Mouse (Mus musculus) liver, embryonic 14.5 days (tissue): ENCODE measurements around the gene Ick. TPM values are rescaled to one million over a fixed set of nuclear protein-coding genes. Genes with fewer than 3 reads are reported as not detected.
"Not testable (repeated sequence)": the region's sequence is repeated elsewhere in the genome, so short reads cannot be mapped to it uniquely, and the experiment has no call there.

Experiments used
- ATAC-seq: fragments of 200-750 bp; cut with Nextera tagmentation; 2 replicates; pipeline ENCODE4 v1.8.0; 2017; ENCODE audit warnings: moderate number of reproducible peaks, mild to moderate bottlenecking, moderate library complexity; ENCODE audit not compliant: insufficient read depth
- DNase-seq, 3 experiments: peaks; one replicate each; pipeline ENCODE4 v3.0.0-alpha.2; 2012 to 2013; ENCODE audit warnings: low read depth in 3 of 3, low spot score in 3 of 3
- H3K27ac ChIP-seq: fragments of 300-500 bp; sonication (generic); 2 replicates; pipeline ENCODE4 v1.5.1; 2014; ENCODE audit warnings: moderate library complexity, mild to moderate bottlenecking, control low read depth, inconsistent platforms
- H3K27me3 ChIP-seq: fragments of 300-500 bp; sonication (generic); 2 replicates; pipeline ENCODE4 v1.6.1; 2014; ENCODE audit warnings: mild to moderate bottlenecking, low read length, moderate library complexity; ENCODE audit not compliant: control insufficient read depth, insufficient read depth
- H3K36me3 ChIP-seq: fragments of 300-500 bp; sonication (generic); replicated peaks from 2 replicates; pipeline ENCODE4 v1.6.1; 2014; ENCODE audit warnings: low read depth; ENCODE audit not compliant: control insufficient read depth, insufficient read depth
- H3K4me1 ChIP-seq, 2 experiments: fragments of 200-500 bp in 1 of 2; fragments of 300-500 bp in 1 of 2; sonication (generic) in 1 of 2; replicated peaks; 2 replicates each; pipeline ENCODE4 v1.6.1; 2012 to 2014; ENCODE audit warnings: antibody characterized with exemption in 1 of 2, inconsistent platforms in 1 of 2, low read length in 1 of 2; ENCODE audit not compliant: control insufficient read depth in 2 of 2, insufficient read depth in 2 of 2
- H3K4me2 ChIP-seq: fragments of 300-500 bp; sonication (generic); 2 replicates; pipeline ENCODE4 v1.6.1; 2014; ENCODE audit warnings: low read depth, mild to moderate bottlenecking, control low read depth, moderate library complexity
- H3K4me3 ChIP-seq, 2 experiments: fragments of 200-500 bp in 1 of 2; fragments of 300-500 bp in 1 of 2; sonication (generic) in 1 of 2; 2 replicates each; pipeline ENCODE4 v1.5.1; 2012 to 2014; ENCODE audit warnings: low read depth in 2 of 2, low read length in 2 of 2, mild to moderate bottlenecking in 2 of 2, control low read depth in 1 of 2, inconsistent platforms in 1 of 2, moderate library complexity in 1 of 2; ENCODE audit not compliant: insufficient read depth in 1 of 2
- H3K9ac ChIP-seq: fragments of 300-500 bp; sonication (generic); replicated peaks from 2 replicates; pipeline ENCODE4 v1.6.1; 2014; ENCODE audit warnings: mild to moderate bottlenecking, control low read depth, moderate library complexity
- H3K9me3 ChIP-seq: fragments of 300-500 bp; sonication (generic); 2 replicates; pipeline ENCODE4 v1.6.1; 2016; ENCODE audit warnings: low read length, mixed read lengths; ENCODE audit not compliant: control insufficient read depth
- CTCF ChIP-seq: IDR thresholded peaks from 2 replicates; pipeline ENCODE4 v1.5.1; 2016; ENCODE audit warnings: antibody characterized with exemption, low read depth, control low read depth
- EP300 ChIP-seq: IDR thresholded peaks from 2 replicates; pipeline ENCODE4 v1.6.1; 2016; ENCODE audit warnings: antibody characterized with exemption, low read depth
- WGBS: fragments of 180-500 bp; shearing (Covaris S2); extraction: QIAGEN DNeasy Blood & Tissue Kit; methylation state at CpG from one replicate; pipeline ENCODE4 v1.1.7; 2014; ENCODE audit not compliant: insufficient replicate concordance; 5-methylcytosine and 5-hydroxymethylcytosine counted together
- polyA plus RNA-seq, 2 experiments: library from polyadenylated mRNA; depleted of rRNA in 1 of 2; stranded (reverse) in 1 of 2; unstranded in 1 of 2; fragments of >200 nt; fragmentation: Nextera tagmentation in 1 of 2; extraction: Ambion mirVana in 1 of 2; gene quantifications; 2 replicates each; pipeline versions ENCODE4 v1.2.1 to v1.2.3; 2012 to 2014

Gene Ick
- polyA plus RNA-seq, 2 experiments = 3.6 to 3.7 TPM

- H3K27ac ChIP-seq = no peak overlapping the region
- WGBS = 50% methylated on average over 4 of the region's 4 CpGs
- ATAC-seq (no peak), DNase-seq (no peak)
- H3K4me2 ChIP-seq = no peak overlapping the region
- no peaks in the 10 kb centered on the region for H3K9me3 ChIP-seq
- H3K9ac ChIP-seq = no peak overlapping the region
- no peaks in the 10 kb centered on the region for H3K4me1 ChIP-seq
- H3K4me3 ChIP-seq = no peak overlapping the region
- no peak for TF ChIP-seq CTCF
- no peaks in the 10 kb centered on the region for H3K36me3 ChIP-seq
- H3K27me3 ChIP-seq = no peaks in the 10 kb centered on the region
Measured at GRCm38 (mm10) chr9:78071626-78072025, 37.4 kb upstream of the Ick start.

- not testable (repeated sequence) for H3K27ac ChIP-seq, H3K4me2 ChIP-seq, DNase-seq, H3K36me3 ChIP-seq, H3K9me3 ChIP-seq, H3K4me1 ChIP-seq, H3K27me3 ChIP-seq, H3K9ac ChIP-seq, H3K4me3 ChIP-seq, ATAC-seq
- 65% methylated on average over 3 of the region's 3 CpGs for WGBS
Measured at GRCm38 (mm10) chr9:78073291-78073690, 35.7 kb upstream of the Ick start.

GRCm38 (mm10) chr9:78073713-78074340 lies 35.2 kb upstream of the Ick start:
- TF ChIP-seq EP300 (no peak), CTCF (no peak)
- H3K9ac ChIP-seq = no peak overlapping the region
- no peaks in the 10 kb centered on the region for H3K9me3 ChIP-seq
- no peak overlapping the region for H3K4me2 ChIP-seq
- no peak for DNase-seq
- H3K4me3 ChIP-seq = no peak overlapping the region
- H3K4me1 ChIP-seq = no peaks in the 10 kb centered on the region
- no peak overlapping the region for H3K27ac ChIP-seq
- no peaks in the 10 kb centered on the region for H3K27me3 ChIP-seq
- H3K36me3 ChIP-seq = no peaks in the 10 kb centered on the region
- ATAC-seq = no peak
- 69% methylated on average over 13 of the region's 13 CpGs for WGBS

GRCm38 (mm10) chr9:78075256-78075655 lies 33.7 kb upstream of the Ick start:
- Histone ChIP-seq H3K9ac (no peak overlapping the region), H3K9me3 (no peaks in the 10 kb centered on the region), H3K4me2 (no peak overlapping the region), H3K4me3 (no peak overlapping the region), H3K27ac (no peak overlapping the region), H3K36me3 (no peaks in the 10 kb centered on the region; the same call in 1 of the 2 replicates), H3K4me1 (no peaks in the 10 kb centered on the region), H3K27me3 (no peaks in the 10 kb centered on the region)
- 78% methylated on average over 3 of the region's 3 CpGs for WGBS
- TF ChIP-seq CTCF (no peak), EP300 (no peak)
- ATAC-seq (no peak), DNase-seq (no peak)

GRCm38 (mm10) chr9:78078240-78078639 lies 30.8 kb upstream of the Ick start:
- DNase-seq = no peak

More at GRCm38 (mm10) chr9:78078240-78078639, 30.8 kb upstream of the Ick start:
- Histone ChIP-seq H3K27ac (no peak overlapping the region), H3K27me3 (no peaks in the 10 kb centered on the region), H3K36me3 (peaks cover 15% of the 10 kb centered on the region), H3K9ac (no peak overlapping the region), H3K9me3 (no peaks in the 10 kb centered on the region), H3K4me1 (no peaks in the 10 kb centered on the region), H3K4me3 (no peak overlapping the region), H3K4me2 (no peak overlapping the region)
- ATAC-seq = no peak
- TF ChIP-seq CTCF = peak; percentile 41; the same call in 1 of the 2 replicates
- no peak for TF ChIP-seq EP300
- WGBS = 38% methylated on average over 2 of the region's 2 CpGs
